Mouse (Mus musculus) cerebellum, postnatal 14 days (tissue): Measurements from ENCODE around the gene Nkain4.

Experiments
- DNase-seq, 2 experiments: peaks; one replicate each; pipeline ENCODE4 v3.0.0; 2021; ENCODE audit warnings: mixed read lengths in 2 of 2

Nkain4 gene

DNA sequence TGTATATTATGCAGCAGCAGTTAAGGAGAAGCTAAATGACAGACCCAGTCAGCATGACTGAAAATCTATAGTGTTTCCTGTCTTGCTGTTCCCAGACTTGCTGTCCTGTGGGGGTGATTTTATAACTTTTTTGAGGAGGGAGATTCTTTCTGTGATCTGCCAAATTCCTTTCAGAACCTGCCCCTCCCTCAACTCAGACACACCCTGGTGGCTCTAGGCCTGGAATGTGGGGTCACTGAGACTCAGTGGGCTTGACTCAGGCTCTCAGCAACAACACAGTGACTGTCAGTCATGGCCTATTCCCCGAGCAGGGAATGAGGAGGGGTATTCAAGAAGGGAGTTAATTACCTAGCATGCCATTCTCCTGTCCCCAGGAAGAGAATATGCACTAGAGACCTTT, 4.6 kb downstream of the Nkain4 start:
- no peak for DNase-seq

DNA sequence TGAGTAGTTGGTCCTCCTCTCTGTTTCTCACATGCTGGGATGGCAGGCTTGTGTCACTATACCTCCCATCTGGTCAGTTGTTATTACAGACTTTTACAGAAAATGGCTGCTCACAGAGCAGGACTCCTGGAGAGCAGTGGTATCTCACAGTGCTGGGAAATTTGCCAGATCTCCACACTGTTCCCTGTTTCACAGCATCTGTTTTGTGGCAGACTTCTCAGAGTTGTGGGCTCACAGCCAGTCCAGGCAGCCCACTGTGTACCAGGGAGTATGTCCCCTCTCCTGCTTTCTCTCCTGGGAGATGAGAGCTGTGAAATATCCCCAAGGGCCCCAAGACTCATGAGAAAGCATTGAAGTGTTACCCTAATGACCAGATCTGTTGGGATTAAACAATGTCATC, 12.6 kb downstream of the Nkain4 start:
- DNase-seq = no peak

DNA sequence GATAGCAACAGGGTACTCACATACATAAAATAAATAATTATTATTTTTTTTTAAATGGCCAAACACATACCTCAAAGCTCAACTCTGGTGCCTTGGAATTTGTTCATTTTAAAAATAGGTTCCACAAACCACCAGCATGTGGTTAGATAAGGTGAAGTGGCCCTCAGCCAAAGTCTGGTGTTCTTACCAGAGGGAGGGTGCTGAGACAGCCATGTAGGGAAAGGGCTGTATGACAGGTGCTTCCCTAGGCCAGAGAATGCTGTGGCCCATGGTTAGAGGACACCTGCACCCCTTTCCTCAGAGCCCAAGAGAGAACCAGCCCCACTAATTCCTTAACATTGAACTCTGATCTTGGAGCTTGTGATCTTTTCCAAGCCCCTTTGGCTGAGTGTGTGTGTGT, 14.3 kb downstream of the Nkain4 start:
- no peak for DNase-seq

DNA sequence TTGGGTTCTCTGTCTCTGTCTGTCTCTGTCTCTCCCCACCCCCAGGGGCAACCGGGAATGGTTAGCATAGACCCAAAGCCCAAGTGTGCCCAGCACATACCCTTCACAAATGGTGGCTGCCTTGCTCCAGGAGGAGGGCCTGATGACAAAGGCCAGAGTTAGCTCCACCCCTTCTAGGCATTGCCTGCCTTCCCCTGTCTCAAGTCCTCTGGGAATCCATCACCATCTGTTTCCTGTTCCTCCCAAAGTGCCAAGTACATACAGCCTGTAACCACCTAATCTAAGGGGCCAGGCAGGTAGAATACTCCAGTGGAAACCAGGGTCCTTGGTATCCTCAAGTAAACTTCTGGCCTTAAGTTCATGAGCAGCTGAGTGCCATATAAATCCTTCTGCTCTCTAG, 22.1 kb downstream of the Nkain4 start:
- DNase-seq = no peak

DNA sequence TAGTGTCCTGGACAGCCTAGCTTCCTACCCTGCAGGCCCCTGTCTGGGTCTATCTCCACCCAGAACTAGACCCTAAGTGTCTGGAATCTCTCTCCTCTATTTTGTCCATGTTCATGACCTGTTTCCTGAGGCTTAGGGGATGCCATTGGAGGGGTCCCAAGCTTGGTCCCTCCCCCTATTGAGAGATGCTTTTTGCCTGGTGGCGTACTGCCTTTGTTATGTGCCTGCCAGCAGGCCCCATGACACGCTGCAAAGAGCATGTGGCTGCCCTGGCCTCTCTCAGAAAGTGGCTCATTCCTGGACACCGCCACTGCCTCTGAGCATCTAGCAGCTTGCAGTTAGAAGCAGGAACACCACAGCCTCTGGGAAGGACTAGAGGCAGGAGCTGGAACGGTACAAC, 25.8 kb downstream of the Nkain4 start, which contains the start of gene Birc7:
Gene Birc7, plus strand, starts transcription at position 301 of the 400 bp plus-strand sequence.
- DNase-seq = no peak

DNA sequence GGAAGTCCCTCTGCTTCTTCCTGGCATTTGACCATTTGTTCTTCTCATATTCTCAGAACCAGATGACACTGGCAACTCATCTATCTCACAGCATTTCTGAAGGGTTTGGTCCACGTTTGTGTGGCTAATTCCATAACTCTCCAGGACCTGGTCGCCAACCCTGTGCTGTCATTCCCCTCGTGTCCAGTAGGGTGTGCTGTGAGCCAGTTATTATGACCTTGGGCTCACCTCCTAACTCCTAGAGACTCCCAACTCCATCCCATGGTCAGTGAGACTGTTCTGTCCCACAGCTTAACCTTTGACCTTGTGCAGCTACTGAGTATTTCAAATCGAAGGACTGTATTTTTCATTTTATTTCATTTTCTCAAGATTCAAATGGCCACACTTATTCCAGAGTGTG, 29.3 kb downstream of the Nkain4 start:
- DNase-seq = peak; percentile 89 to 90

DNA sequence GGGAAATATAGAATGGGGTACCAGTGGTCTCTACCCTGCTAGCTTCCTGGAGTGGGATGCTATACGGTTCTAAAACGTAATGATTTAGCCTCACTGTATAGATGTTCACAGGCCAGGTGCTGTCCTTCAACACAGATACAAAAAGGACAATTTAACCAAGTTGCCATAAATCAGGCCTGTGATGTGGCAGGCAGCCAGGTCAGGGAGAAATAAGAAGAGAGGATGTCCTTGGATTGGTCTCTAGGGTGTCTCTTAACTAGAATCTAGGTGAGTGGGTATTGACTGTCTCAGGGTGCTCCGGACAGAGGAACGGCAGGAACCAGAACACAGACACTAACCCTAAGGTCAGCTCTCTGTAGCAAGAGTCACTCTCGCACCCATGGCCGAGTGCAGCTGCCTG, 31.8 kb downstream of the Nkain4 start:
- DNase-seq = no peak

DNA sequence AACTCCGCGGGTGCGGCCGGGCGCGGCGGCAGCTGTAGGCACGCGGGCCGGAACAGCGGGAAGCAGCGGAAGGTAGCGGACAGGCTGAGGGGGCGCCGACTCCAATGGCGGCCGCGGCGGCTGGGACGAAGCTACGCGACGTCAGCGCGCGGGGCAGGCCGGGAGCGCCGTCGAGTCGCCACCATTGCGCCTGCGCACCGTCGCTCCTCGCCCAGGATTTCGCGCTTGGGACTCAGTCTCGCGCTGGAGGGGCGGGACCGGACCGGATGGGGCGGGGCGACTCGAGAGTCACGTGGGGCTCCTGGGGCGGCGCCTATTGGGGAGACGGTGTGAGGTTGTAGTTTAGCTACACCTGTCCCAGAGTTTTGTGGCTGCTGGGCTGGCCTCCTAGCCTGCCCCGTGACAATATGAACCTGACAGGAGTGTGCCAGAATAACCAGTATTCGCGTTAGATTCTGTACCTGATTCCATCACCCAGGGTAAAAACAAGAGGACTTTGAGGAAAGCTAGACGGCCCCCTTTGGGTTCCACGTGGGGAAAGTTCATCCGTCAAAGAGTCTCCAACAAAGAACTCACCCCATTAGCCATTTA, 33.6 kb downstream of the Nkain4 start, which contains the start of gene Ythdf1:
Gene Ythdf1, minus strand, starts transcription at position 140 of the 591 bp plus-strand sequence.
- peak; percentile 99 for DNase-seq

DNA sequence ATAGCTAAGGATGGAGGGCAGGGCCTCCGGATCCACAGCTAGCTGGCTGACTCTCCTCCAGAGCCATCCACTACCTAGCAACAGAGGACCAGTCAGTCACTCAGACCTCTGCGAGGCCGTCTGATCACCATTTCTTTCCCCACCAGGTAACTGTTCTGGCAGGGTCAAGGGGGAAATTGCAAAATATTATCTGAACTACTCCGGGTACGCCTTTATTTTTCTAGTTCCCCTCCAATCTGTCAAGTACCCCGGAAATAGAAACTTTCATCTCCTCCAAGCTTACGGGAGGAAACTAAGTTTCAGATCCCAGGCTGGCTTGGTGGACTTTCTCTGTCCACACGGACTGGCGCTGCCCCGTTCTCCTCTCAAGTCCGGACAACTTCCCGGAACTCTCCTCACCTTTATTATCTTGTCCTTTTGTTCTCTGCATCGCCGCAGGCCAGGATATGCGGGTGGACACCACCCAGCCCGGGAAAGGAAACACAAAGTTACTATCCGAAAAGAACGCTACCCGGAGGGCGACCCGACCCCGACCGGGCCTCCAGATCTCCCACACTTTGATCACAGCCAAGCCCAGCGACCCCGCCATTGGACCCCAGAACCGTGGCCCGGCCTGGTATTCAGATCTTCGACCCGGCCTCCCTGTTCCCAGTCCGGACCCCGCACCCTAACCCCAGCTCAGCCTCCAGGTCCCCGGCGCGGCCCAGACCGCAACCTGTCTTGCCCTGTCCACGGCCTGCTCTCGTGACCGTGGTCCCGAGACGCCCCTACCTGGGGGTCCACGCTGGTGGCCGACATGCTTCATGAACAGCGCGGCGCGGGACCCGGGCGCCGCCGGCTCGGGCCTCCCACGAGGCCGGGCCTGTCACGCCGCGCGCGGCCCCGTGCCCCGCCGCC, 34.3 kb downstream of the Nkain4 start:
- peak in 1 of 2 experiments; percentile 58 for DNase-seq

DNA sequence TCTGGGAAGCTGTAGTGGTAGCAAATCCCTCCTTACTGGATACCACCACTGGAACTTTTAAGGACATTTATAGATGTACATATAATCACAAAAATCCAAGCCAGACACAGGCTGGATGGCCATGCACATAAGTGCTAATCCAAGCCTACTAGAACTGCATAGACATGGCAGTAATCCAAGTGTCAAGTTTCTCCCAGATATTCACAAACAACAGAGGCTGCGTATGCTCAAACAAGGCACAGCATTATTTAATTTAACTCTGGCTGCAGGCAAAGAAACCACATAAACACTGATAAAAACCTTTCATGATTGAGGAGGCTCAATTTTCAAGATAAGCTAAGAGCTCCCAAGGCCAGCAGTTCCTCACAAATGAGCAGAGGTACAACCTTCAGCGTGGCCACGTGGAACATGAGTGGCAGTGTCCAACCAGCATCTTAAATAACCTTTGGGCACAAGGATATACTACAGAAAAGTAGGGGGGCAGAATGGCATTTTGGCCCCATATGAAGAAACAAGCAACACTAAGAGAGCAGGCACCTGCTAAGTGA, 38.5 kb downstream of the Nkain4 start:
- DNase-seq = no peak

DNA sequence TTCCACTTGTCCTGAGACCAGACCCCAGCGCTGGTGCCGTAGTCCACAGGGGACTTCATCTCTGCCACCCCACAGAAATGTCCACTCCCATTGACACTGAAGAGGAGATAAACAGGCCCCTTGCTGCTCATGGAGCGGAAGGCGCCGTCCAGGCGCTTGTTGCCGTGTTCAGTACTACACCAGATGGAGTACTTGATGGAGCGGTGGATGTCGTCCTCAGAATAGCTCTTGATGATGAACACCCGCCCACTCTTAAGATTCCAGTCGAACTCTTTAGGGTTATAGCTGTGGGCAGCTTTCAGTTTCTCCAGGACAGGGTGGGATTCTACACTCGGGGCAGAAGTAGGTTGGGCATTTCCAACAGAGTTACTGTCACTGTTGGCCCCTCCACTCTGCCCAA, 43.6 kb downstream of the Nkain4 start:
- DNase-seq = no peak

DNA sequence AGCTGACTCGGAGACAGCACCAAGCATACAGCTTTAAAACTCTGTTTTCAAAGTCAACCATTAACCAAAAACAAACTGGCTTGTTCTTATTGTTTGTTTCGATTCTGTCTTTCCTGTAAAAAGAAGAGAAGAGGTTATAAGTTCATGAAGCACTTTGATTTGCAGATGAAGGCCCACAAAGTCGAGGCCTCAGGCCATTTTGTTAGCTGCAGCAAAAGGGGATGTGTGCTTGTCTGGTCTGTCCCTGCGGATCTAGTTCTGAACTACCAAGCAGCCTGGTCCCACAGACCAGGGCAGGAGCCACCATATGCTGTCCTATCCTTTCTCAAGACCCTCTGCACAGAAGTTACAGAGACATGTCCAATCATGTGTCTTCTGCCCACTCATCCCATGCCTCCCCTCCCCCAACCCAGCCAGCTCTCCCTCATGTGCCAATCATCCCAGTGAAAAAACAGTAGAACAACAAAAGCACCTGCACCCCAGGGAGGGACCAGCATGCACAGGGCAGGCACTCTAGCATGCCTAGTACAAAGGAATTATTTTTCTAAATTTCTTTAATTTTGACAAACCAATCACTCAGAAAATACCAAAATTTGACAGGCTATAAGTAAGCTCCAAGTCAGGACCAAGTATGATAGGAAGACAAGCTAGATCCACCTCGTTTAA, 48.8 kb downstream of the Nkain4 start:
- DNase-seq = peak in 1 of 2 experiments; percentile 9

DNA sequence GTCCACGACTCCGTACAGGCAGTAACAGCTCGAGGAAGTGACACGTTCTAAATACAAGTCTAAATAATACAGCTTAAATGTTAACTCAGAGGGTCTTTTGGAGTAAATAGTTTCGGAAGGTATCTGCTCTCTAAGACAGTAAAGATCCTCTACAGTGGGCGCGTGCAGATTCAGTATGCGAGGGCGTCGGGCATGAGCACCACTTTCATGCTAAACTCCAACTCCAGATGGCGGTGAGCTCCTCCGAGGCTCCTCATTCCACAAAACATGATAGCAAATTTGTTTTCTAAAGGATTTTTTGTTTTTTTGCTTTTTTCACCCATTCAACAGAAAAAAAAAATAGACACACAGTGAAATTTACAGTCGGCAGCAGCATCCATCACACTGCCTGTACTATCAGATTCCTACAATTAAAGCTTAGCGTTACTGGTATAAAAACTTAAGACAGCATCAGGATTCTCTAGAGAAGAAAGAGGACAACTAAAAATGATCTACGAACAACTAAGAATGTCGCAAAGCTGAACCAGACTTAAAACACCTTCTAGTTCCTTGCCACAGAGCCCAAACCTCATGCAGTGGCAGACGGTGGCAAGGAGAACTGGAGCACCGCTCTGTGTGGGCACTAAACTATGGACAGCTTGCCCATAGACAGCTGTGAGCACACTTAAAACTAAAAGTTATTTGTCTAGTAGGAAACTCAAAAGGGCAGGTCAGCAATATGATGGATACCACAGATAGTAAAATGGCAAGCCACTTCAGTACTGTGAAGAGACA, 49.9 kb downstream of the Nkain4 start:
- DNase-seq = no peak

DNA sequence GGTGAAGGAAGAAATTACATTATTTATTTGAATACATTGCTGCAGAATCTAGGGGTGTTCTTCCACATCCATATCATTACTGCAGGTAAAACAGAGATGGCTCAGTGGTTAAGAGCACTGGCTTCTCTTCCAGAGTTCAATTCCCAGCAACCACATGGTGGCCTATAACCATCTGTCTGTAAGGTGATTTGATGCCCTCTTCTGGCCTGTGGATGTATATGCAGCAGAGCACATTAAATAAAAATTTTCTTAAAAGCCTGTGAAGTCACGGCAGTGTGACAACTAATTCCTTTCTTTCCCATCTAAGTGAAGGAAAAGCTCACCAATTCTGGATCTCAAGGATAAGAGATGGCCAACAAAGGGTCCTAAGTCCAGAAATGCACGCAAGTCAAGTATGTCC, 52.4 kb downstream of the Nkain4 start:
- DNase-seq = peak; percentile 65 to 66

DNA sequence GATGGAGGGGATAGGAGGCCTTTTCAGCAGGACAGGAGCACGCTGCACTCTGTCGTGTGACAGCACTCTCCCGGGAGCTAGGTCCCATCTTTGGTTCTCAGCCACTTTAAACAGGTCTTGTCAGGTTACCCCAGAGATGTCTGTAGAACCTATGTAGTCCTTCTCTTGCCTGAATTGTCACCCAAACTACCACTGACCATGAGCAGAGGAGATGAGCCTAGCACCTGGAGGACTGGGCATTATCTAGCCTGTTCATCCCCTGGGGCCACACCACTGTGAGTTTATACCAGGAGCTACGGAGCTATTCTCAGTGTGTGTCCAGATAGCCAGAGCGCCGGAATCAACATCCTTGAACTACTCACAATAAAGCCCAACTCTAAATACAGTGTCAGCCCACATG, 56.6 kb downstream of the Nkain4 start:
- DNase-seq = no peak

DNA sequence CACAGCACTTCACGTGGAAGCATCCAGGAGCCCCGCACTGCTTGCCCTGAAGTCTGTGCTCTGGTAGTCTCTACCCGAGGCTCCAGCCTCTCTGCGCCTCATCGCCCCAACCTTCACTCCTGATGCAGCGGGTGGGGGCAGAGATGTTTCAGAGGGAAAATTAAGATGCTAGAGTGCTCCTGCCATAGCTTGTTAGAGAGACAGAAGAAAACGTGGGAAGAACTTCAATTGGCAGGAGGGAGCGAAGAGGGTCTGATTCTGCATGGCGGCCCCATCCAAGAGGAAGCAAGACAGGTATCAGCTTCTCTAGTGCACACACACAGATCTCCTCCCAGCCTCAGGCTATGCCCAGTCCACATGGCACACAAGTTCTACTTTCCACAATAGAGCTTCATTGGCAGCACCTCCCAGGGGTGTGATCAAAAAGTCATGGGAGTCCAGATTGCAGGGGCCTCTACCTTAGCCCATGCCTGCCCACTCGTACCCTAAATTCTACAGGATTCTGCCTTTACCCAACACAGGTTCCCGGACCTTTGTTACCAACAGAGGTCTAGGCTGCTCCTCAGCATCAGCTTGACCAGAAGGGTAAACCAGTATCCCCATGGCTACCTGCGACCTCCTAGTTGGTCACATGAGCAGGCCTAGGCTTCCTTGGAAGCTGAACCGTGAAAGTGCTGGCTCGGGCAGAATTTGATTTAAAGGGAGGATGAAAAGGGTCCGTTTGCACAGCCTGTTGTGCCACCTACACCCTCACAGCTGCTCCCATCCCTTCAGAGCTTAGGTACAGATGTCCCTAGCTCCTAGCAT, 57.5 kb downstream of the Nkain4 start:
- peak; percentile 30 to 38 for DNase-seq

DNA sequence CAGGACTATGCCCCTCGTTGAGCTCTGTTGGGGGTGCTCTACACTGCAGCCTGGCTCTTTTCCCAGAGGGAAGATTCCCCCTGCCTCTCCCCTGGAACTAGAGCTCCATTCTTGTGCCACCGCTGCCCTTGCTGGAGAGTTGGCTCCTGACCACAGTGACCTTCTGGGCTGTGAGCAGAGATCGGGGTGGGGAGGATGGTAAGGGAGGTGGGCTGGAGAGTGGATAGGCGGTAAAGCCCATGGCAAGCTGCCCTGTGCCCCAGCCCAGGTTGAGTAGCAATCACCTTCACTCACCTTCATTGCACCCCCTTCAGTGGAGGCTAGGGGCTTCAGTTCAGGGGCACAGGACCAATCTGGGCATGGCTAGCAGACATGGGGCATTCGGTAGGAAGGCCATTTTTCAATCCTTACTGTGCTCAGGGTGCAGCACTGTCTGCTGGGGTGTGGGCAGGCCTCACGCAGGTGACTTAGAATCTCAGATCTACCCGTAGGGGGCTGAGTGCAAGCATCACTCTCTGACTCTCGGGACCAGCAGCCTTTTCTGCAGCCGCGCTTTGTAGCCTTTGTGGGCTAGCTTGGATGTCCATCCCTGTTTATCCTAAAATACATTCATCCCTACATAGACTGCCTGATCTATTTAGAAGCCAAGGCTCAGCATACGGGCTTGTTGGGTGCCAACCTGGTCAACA, 58.5 kb downstream of the Nkain4 start:
- DNase-seq = peak; percentile 53 to 63

DNA sequence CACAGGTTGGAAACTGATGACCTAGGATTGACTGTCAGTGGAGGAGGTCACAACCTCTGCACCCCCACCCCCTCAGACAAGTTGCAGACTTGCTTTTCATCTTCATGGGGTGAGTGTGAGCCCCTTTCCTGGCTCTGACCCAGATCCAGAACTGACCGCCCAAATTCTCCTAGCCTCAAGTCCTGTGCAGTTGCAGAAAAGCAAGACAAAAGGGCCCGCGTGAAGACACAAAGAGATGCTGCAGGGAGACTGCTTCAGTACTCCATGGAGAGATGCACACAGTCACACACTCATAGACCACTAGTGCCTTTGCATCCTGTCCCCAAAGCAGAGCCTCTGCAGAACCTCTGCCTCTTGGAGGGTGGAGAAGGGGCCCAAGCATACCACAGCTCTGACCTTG, 59.2 kb downstream of the Nkain4 start:
- DNase-seq = peak; percentile 63

DNA sequence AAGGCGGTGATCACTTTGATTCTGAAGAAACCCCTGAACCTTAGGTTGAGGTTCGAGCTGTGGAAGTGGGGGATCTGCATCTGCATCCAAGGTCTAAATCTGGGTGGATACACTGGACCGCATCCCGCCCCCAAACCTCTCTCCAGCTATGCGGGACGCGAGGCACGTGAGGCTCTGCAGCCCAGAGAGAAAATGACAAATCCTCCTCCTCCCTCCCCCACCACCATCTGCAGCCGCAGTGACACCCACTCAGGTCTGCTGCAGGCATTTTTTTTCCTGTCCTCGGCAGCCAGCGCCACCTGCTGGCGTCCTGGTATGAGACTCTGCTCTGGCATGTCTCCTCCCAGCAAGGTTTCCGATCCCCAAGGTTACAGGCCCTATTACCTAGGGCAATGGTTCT, 59.8 kb downstream of the Nkain4 start:
- DNase-seq = peak; percentile 96 to 97

DNA sequence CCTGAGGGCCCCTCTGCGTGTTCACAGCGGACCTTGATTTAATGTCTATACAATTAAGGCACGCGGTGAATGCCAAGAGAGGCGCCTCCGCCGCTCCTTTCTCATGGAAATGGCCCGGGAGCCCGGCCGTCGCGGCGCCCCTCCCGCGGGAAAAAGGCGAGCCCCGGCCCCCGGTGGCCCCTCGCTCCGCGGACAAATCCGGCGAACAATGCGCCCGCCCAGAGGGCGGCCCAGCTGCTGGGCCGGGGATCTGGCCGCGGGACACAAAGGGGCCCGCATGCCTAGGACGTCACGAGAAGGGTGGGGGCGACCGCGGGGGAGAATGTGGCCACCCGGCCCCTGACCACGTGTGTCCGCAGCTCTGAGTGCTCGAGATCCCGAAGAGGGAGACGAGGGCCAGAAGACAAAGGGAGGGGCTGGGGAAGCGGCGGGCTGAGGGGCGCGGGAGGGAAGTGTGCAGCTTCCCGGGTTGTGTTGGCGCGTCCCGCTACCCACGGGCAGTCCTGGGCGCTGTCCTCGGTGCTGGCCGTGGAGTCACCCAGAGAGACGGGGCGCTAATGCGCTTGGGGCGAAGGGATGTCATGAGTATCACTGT, 60.4 kb downstream of the Nkain4 start:
- peak; percentile 80 to 87 for DNase-seq
